8 mouse cellular contexts compared by ENCODE assay signal in the genomic region with DNA sequence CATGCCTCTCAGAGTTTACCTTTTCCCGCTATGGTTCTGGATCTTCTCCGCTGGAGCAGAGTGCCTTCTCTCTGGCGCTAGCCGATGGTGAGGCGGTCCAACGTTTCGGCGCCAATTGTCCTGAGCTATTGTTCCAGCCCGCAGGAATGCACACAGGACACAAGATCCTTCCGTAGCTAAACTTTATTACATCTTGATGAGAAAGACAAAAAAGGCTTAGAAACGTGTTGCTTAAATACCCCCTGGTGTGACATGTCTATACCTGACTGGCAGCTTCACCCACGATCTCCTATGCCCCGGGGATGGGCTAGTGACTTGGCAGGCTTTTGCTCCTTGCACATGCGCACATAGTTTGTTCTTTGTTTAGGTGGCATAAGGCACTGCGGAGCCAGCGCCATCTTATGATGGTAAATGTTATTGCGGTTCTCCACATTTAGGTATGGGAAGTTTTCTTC. TPM values are rescaled to one million over a fixed set of nuclear protein-coding genes. Genes with fewer than 3 reads are reported as not detected.
DNase-seq lines count a peak whose midpoint lies in the region; ATAC-seq lines count a peak whose summit lies in the region.

No protein-coding gene starts in this region.

- peak overlapping the region; percentile 50 for H3K9ac ChIP-seq in embryonic facial prominence, embryonic 15.5 days
- peak overlapping the region; percentile 83 for H3K9ac ChIP-seq in limb, embryonic 13.5 days
- peak overlapping the region; percentile 74 for H3K9ac ChIP-seq in midbrain, embryonic 12.5 days (replicated peaks)

- H3K9me3 ChIP-seq in embryonic facial prominence, embryonic 15.5 days (replicated peaks), result no peaks in the 10 kb centered on the region
- H3K9me3 ChIP-seq in limb, embryonic 13.5 days, result peaks cover 17% of the 10 kb centered on the region
- H3K9me3 ChIP-seq in midbrain, embryonic 12.5 days, result 0 out of 2 replicates have a peak, but pooled peaks cover 4% of the 10 kb centered on the region

- H3K27ac ChIP-seq in embryonic facial prominence, embryonic 15.5 days (replicated peaks), result peak overlapping the region; percentile 91
- peak overlapping the region; percentile 94 for H3K27ac ChIP-seq in limb, embryonic 13.5 days
- H3K27ac ChIP-seq in midbrain, embryonic 12.5 days (replicated peaks), result peak overlapping the region; percentile 80

- 1% methylated on average over 17 of the region's 17 CpGs for WGBS in embryonic facial prominence, embryonic 15.5 days
- 1% methylated on average over 17 of the region's 17 CpGs for WGBS in limb, embryonic 13.5 days
- 3% methylated on average over 17 of the region's 17 CpGs for WGBS in midbrain, embryonic 12.5 days

- DNase-seq in thymus, adult 18-20 months, result peak; percentile 9 to 16
- no peak for DNase-seq in thymus, postnatal 4 days
- peak; percentile 8 for DNase-seq in thymus, postnatal 14 days
- DNase-seq in cerebellum, postnatal 25 days, result no peak

- no peak for ATAC-seq in embryonic facial prominence, embryonic 15.5 days (ENCODE audit: insufficient number of reproducible peaks, low FRiP score, low TSS enrichment, low read depth)
- ATAC-seq in hematopoietic stem cell, adult 5-6 weeks (replicated peaks in 1 of 2; ENCODE audit: insufficient read depth in 1 of 2, low FRiP score in 2 of 2, low TSS enrichment in 1 of 2, low read depth in 1 of 2, poor library complexity in 2 of 2, severe bottlenecking in 2 of 2), result peak; percentile 14 to 27; a peak in 1 of 4 replicates
- peak; percentile 54; the same call in 1 of the 2 replicates for ATAC-seq in limb, embryonic 13.5 days (ENCODE audit: low FRiP score, low read depth)
- ATAC-seq in midbrain, embryonic 12.5 days (ENCODE audit: low FRiP score, low read depth), result peak; percentile 61

- peaks cover 6% of the 10 kb centered on the region; the same call in 1 of the 2 replicates for H3K4me1 ChIP-seq in embryonic facial prominence, embryonic 15.5 days
- 0 out of 2 replicates have a peak, but pooled peaks cover 3% of the 10 kb centered on the region for H3K4me1 ChIP-seq in limb, embryonic 13.5 days
- H3K4me1 ChIP-seq in midbrain, embryonic 12.5 days, result peaks cover 4% of the 10 kb centered on the region; the same call in 1 of the 2 replicates

- peak overlapping the region; percentile 60 for H3K4me3 ChIP-seq in embryonic facial prominence, embryonic 15.5 days (replicated peaks)
- peak overlapping the region; percentile 60 for H3K4me3 ChIP-seq in limb, embryonic 13.5 days
- peak overlapping the region; percentile 60 for H3K4me3 ChIP-seq in midbrain, embryonic 12.5 days

- no peaks in the 10 kb centered on the region for H3K36me3 ChIP-seq in embryonic facial prominence, embryonic 15.5 days
- no peaks in the 10 kb centered on the region for H3K36me3 ChIP-seq in limb, embryonic 13.5 days
- no peaks in the 10 kb centered on the region for H3K36me3 ChIP-seq in midbrain, embryonic 12.5 days

- H3K27me3 ChIP-seq in embryonic facial prominence, embryonic 15.5 days, result no peaks in the 10 kb centered on the region
- no peaks in the 10 kb centered on the region for H3K27me3 ChIP-seq in limb, embryonic 13.5 days
- H3K27me3 ChIP-seq in midbrain, embryonic 12.5 days, result 0 out of 2 replicates have a peak, but pooled peaks cover 4% of the 10 kb centered on the region

- H3K4me2 ChIP-seq in embryonic facial prominence, embryonic 15.5 days (replicated peaks), result peak overlapping the region; percentile 89
- peak overlapping the region; percentile 77 for H3K4me2 ChIP-seq in limb, embryonic 13.5 days (replicated peaks)
- peak overlapping the region; percentile 77 for H3K4me2 ChIP-seq in midbrain, embryonic 12.5 days (replicated peaks)

RNA-seq across cellular contexts. Expression of gene Mrgprb5, which starts 30.5 kb away (rescaled TPM):
- not detected in 2 replicates for polyA plus RNA-seq in embryonic facial prominence, embryonic 15.5 days (2015; fragmentation: Nextera tagmentation; extraction: Ambion mirVana)
- not detected in 2 replicates for total RNA-seq in hematopoietic stem cell, adult 5-6 weeks (2017)
- not detected in 2 replicates for polyA plus RNA-seq in limb, embryonic 13.5 days (2015; fragmentation: Nextera tagmentation; extraction: Ambion mirVana)
- not detected in 2 replicates for polyA plus RNA-seq in midbrain, embryonic 12.5 days (2016; fragmentation: Nextera tagmentation; extraction: Ambion mirVana)

Comparison
In these comparisons a context has a peak if more than half of its experiments do, and no peak if none do; other contexts are left out.
1. DNase-seq: peak in thymus, adult 18-20 months (2 of 2) and thymus, postnatal 14 days (single experiment); none in thymus, postnatal 4 days (single experiment) and cerebellum, postnatal 25 days (0 of 2).
2. Peak in every context shown above with its lines, with median percentiles within 50 percentile points of each other: H3K27ac ChIP-seq, H3K4me2 ChIP-seq, H3K4me3 ChIP-seq and H3K9ac ChIP-seq.